ENCODE assay signal across 22 mouse cellular contexts in genomic region chr5:17280203-17280602, GRCm38 (mm10).
DNase-seq lines count a peak whose midpoint lies in the region; ATAC-seq and TF ChIP-seq lines count a peak whose summit lies in the region.
"Had no signal": no experiment of that assay in that cellular context is flagged by ENCODE, and none has a peak within 500 bp of the region (broad histone marks: within the 10 kb centered on the region; RNA-seq: fewer than 3 reads in every experiment).

No protein-coding gene starts in this region.

- H3K9me3 ChIP-seq in liver, embryonic 12.5 days (replicated peaks) = no peaks in the 10 kb centered on the region
- H3K9me3 ChIP-seq in intestine, embryonic 16.5 days (ENCODE audit: control insufficient read depth, low read length) = no peaks in the 10 kb centered on the region
- H3K9me3 ChIP-seq: embryonic facial prominence, embryonic 13.5 days; forebrain, embryonic 13.5 days; heart, embryonic 13.5 days; hindbrain, embryonic 12.5 days had no signal

- H3K79me2 ChIP-seq in liver, adult 2 months (ENCODE audit: control insufficient read depth, insufficient read depth, low read length) = no peaks in the 10 kb centered on the region
- H3K79me2 ChIP-seq in myocyte (ENCODE audit: control insufficient read depth, insufficient read depth) = no peaks in the 10 kb centered on the region

- peaks cover 2% of the 10 kb centered on the region; the same call in 1 of the 2 replicates for H3K27me3 ChIP-seq in liver, adult 2 months (ENCODE audit: control insufficient read depth, insufficient read depth, low read length)
- H3K27me3 ChIP-seq in liver, embryonic 12.5 days (replicated peaks) = no peaks in the 10 kb centered on the region
- H3K27me3 ChIP-seq in myocyte (ENCODE audit: control insufficient read depth, insufficient read depth, insufficient read length) = no peaks in the 10 kb centered on the region
- no peaks in the 10 kb centered on the region for H3K27me3 ChIP-seq in intestine, embryonic 16.5 days (replicated peaks; ENCODE audit: control insufficient read depth, insufficient read depth, low read length)
- H3K27me3 ChIP-seq: CH12.LX; embryonic facial prominence, embryonic 13.5 days; forebrain, embryonic 13.5 days; heart, embryonic 13.5 days; hindbrain, embryonic 12.5 days had no signal

- TF ChIP-seq CTCF in liver, adult 2 months (IDR thresholded peaks at IDR 0.05; ENCODE audit: low read depth, low read length) = no peak

- WGBS in liver, adult 2 months = 17% methylated on average over 4 of the region's 4 CpGs
- WGBS in liver, embryonic 12.5 days (ENCODE audit: insufficient replicate concordance) = 42% methylated on average over 4 of the region's 4 CpGs
- WGBS in intestine, embryonic 16.5 days = 69% methylated on average over 4 of the region's 4 CpGs

- no peak overlapping the region for H3ac ChIP-seq in myocyte (ENCODE audit: control insufficient read depth, insufficient read length)

- no peak overlapping the region for H3K9ac ChIP-seq in liver, adult 2 months (ENCODE audit: low read depth, low read length)
- no peak overlapping the region for H3K9ac ChIP-seq in liver, embryonic 12.5 days
- H3K9ac ChIP-seq in intestine, embryonic 16.5 days (ENCODE audit: low read depth, low read length) = no peak overlapping the region
- H3K9ac ChIP-seq: embryonic facial prominence, embryonic 13.5 days; forebrain, embryonic 13.5 days; forebrain, postnatal 0 days; heart, embryonic 13.5 days; hindbrain, embryonic 12.5 days had no signal

- no peak overlapping the region for H3K4me2 ChIP-seq in liver, embryonic 12.5 days
- no peak overlapping the region for H3K4me2 ChIP-seq in myocyte (ENCODE audit: low read depth)
- no peak overlapping the region for H3K4me2 ChIP-seq in intestine, embryonic 16.5 days (ENCODE audit: low read depth, low read length)
- H3K4me2 ChIP-seq: embryonic facial prominence, embryonic 13.5 days; forebrain, embryonic 13.5 days; heart, embryonic 13.5 days; hindbrain, embryonic 12.5 days had no signal

- H3K4me3 ChIP-seq in liver, adult 2 months (ENCODE audit: insufficient read depth, low read depth, low read length) = no peak overlapping the region
- H3K4me3 ChIP-seq in liver, embryonic 12.5 days = no peak overlapping the region
- no peak overlapping the region for H3K4me3 ChIP-seq in myocyte
- H3K4me3 ChIP-seq in intestine, embryonic 16.5 days (ENCODE audit: low read length) = no peak overlapping the region
- H3K4me3 ChIP-seq: embryonic facial prominence, embryonic 13.5 days; forebrain, embryonic 13.5 days; gastrocnemius, adult 2 months; heart, embryonic 13.5 days; hindbrain, embryonic 12.5 days had no signal

- peak; percentile 91 for DNase-seq in liver, adult 2 months (ENCODE audit: extremely low read depth, low read depth, low spot score)
- DNase-seq in Muller cell, postnatal 12 days (ENCODE audit: inconsistent ontology term) = peak; percentile 79
- no peak for DNase-seq in thymus, postnatal 25 days
- DNase-seq: adrenal gland, postnatal 10 days; cerebellum, adult 11-12 months; cerebellum, adult 9-10 months; cerebellum, postnatal 25 days; forebrain, postnatal 0 days; gastrocnemius, adult 2 months; gastrocnemius, postnatal 25 days; heart, adult 11 months; heart, postnatal 36 days had no signal

- no peaks in the 10 kb centered on the region for H3K36me3 ChIP-seq in liver, adult 2 months (ENCODE audit: control insufficient read depth, insufficient read depth, low read length)
- H3K36me3 ChIP-seq in liver, embryonic 12.5 days = no peaks in the 10 kb centered on the region
- no peaks in the 10 kb centered on the region for H3K36me3 ChIP-seq in myocyte (ENCODE audit: control insufficient read depth, insufficient read depth)
- no peaks in the 10 kb centered on the region for H3K36me3 ChIP-seq in intestine, embryonic 16.5 days (ENCODE audit: control insufficient read depth, insufficient read depth, low read length)
- H3K36me3 ChIP-seq: embryonic facial prominence, embryonic 13.5 days; heart, embryonic 13.5 days; hindbrain, embryonic 12.5 days had no signal

- no peaks in the 10 kb centered on the region; the same call in 1 of the 2 replicates for H3K4me1 ChIP-seq in liver, adult 2 months (ENCODE audit: control insufficient read depth, insufficient read depth, low read length)
- H3K4me1 ChIP-seq in liver, embryonic 12.5 days = no peaks in the 10 kb centered on the region
- H3K4me1 ChIP-seq in intestine, embryonic 16.5 days (ENCODE audit: control insufficient read depth, insufficient read depth, low read length) = no peaks in the 10 kb centered on the region
- H3K4me1 ChIP-seq: embryonic facial prominence, embryonic 13.5 days; forebrain, embryonic 13.5 days; heart, embryonic 13.5 days; hindbrain, embryonic 12.5 days had no signal

- no peak for TF ChIP-seq POLR2A in liver, adult 2 months (IDR thresholded peaks at IDR 0.05; ENCODE audit: extremely low read depth, insufficient read depth, low read length)
- no peak for TF ChIP-seq POLR2A in myocyte (IDR thresholded peaks at IDR 0.05; ENCODE audit: insufficient read length, low read depth)

- no peak overlapping the region for H3K27ac ChIP-seq in liver, adult 2 months (replicated peaks; ENCODE audit: insufficient read depth, low read depth, low read length)
- no peak overlapping the region for H3K27ac ChIP-seq in liver, embryonic 12.5 days
- no peak overlapping the region for H3K27ac ChIP-seq in intestine, embryonic 16.5 days (ENCODE audit: low read length)
- H3K27ac ChIP-seq: embryonic facial prominence, embryonic 13.5 days; forebrain, embryonic 13.5 days; gastrocnemius, adult 2 months; heart, embryonic 13.5 days; hindbrain, embryonic 12.5 days had no signal

- ATAC-seq in liver, embryonic 12.5 days = no peak
- no peak for ATAC-seq in intestine, embryonic 16.5 days
- ATAC-seq: forebrain, embryonic 13.5 days; forebrain, postnatal 0 days; hindbrain, embryonic 16.5 days; inflammation-experienced regulatory T-cells, adult 6 months had no signal

TF ChIP-seq in myocyte, 11 proteins besides CTCF, POLR2A, EP300 and RAD21:
- TF ChIP-seq SRF (IDR thresholded peaks at IDR 0.05; ENCODE audit: control insufficient read depth, insufficient read length, low read depth) = no peak
- peak; percentile 77; the same call in 1 of the 2 replicates for TF ChIP-seq CEBPB (IDR thresholded peaks at IDR 0.05; ENCODE audit: insufficient read depth, poor library complexity, severe bottlenecking)
TF ChIP-seq in myocyte: peak in this region for 1.
